Mouse (Mus musculus) MEL (cell line): Measurements from ENCODE around the gene Mmp23. TPM values are rescaled to one million over a fixed set of nuclear protein-coding genes. Genes with fewer than 3 reads are reported as not detected.

ENCODE experiments used
- DNase-seq: peaks from one replicate; pipeline ENCODE4 v3.0.0; 2011; ENCODE audit warnings: low read depth, low spot score
- H3K27ac ChIP-seq: 2 replicates; pipeline ENCODE4 v1.5.1; 2012; ENCODE audit warnings: low read depth, mild to moderate bottlenecking, control low read depth, low read length, moderate library complexity; ENCODE audit not compliant: control insufficient read depth
- H3K27me3 ChIP-seq, 2 experiments: fragments of 150-350 bp in 1 of 2; sonication (generic) in 1 of 2; 2 replicates each; pipeline ENCODE4 v1.6.1; 2012; ENCODE audit warnings: low read length in 2 of 2, mild to moderate bottlenecking in 2 of 2, improper control_type of control experiment in 1 of 2, moderate library complexity in 1 of 2; ENCODE audit not compliant: insufficient read depth in 2 of 2, control insufficient read depth in 1 of 2
- H3K36me3 ChIP-seq, 2 experiments: 2 replicates each; pipeline ENCODE4 v1.6.1; 2012 to 2014; ENCODE audit warnings: low read length in 2 of 2, improper control_type of control experiment in 1 of 2, inconsistent platforms in 1 of 2, mild to moderate bottlenecking in 1 of 2; ENCODE audit not compliant: insufficient read depth in 2 of 2, control insufficient read depth in 1 of 2
- H3K4me1 ChIP-seq, 2 experiments: fragments of 150-350 bp in 1 of 2; sonication (generic) in 1 of 2; 2 replicates each; pipeline ENCODE4 v1.6.1; 2012; ENCODE audit warnings: low read length in 2 of 2, improper control_type of control experiment in 1 of 2, mild to moderate bottlenecking in 1 of 2; ENCODE audit not compliant: insufficient read depth in 2 of 2, control insufficient read depth in 1 of 2
- H3K4me3 ChIP-seq, 2 experiments: fragments of 150-350 bp in 1 of 2; sonication (generic) in 1 of 2; 2 replicates each; pipeline ENCODE4 v1.5.1; 2012; ENCODE audit warnings: low read depth in 2 of 2, low read length in 2 of 2, mild to moderate bottlenecking in 2 of 2, moderate library complexity in 2 of 2, control low read depth in 1 of 2, improper control_type of control experiment in 1 of 2; ENCODE audit not compliant: control insufficient read depth in 1 of 2, insufficient read depth in 1 of 2
- H3K79me2 ChIP-seq: 2 replicates; pipeline ENCODE4 v1.6.1; 2012; ENCODE audit warnings: mild to moderate bottlenecking, low read length, moderate library complexity; ENCODE audit not compliant: control insufficient read depth, poor library complexity, insufficient read depth
- H3K9ac ChIP-seq: 2 replicates; pipeline ENCODE4 v1.6.1; 2012; ENCODE audit warnings: low read depth, mild to moderate bottlenecking, control low read depth, low read length, moderate library complexity; ENCODE audit not compliant: control insufficient read depth, poor library complexity, severe bottlenecking
- H3K9me3 ChIP-seq: fragments of 150-350 bp; sonication (generic); replicated peaks from 2 replicates; pipeline ENCODE4 v1.6.1; 2012; ENCODE audit warnings: mild to moderate bottlenecking, low read length, improper control_type of control experiment, moderate library complexity; ENCODE audit not compliant: insufficient read depth
- BHLHE40 ChIP-seq: IDR thresholded peaks from 2 replicates; pipeline ENCODE4 v1.6.1; 2012; ENCODE audit warnings: low read depth, mild to moderate bottlenecking, inconsistent platforms, low read length, improper control_type of control experiment, borderline replicate concordance
- CHD1 ChIP-seq: IDR thresholded peaks from 2 replicates; pipeline ENCODE4 v1.6.1; 2012; ENCODE audit warnings: low read depth, mild to moderate bottlenecking, inconsistent platforms, low read length, improper control_type of control experiment
- CHD2 ChIP-seq: IDR thresholded peaks from 2 replicates; pipeline ENCODE4 v1.6.1; 2011; ENCODE audit warnings: low read length, improper control_type of control experiment
- CTCF ChIP-seq, 3 experiments: IDR thresholded peaks in 2 of 3; conservative IDR thresholded peaks in 1 of 3; 2 replicates each; pipeline ENCODE4 v1.5.1; 2011 to 2012; ENCODE audit warnings: low read length in 3 of 3, low read depth in 2 of 3, mild to moderate bottlenecking in 2 of 3, improper control_type of control experiment in 1 of 3, inconsistent platforms in 1 of 3, mixed read lengths in 1 of 3, moderate library complexity in 1 of 3; ENCODE audit not compliant: control insufficient read depth in 1 of 3, insufficient read depth in 1 of 3, poor library complexity in 1 of 3, severe bottlenecking in 1 of 3
- E2F4 ChIP-seq: IDR thresholded peaks from 2 replicates; pipeline ENCODE4 v1.6.1; 2011; ENCODE audit warnings: low read depth, low read length, improper control_type of control experiment, borderline replicate concordance
- GABPA ChIP-seq: IDR thresholded peaks from 2 replicates; pipeline ENCODE4 v1.6.1; 2012; ENCODE audit warnings: low read depth, mild to moderate bottlenecking, inconsistent platforms, low read length, improper control_type of control experiment, moderate library complexity
- HCFC1 ChIP-seq: IDR thresholded peaks from 2 replicates; pipeline ENCODE4 v1.6.1; 2012; ENCODE audit warnings: low read depth, mild to moderate bottlenecking, inconsistent platforms, low read length, improper control_type of control experiment, moderate library complexity
- MAFK ChIP-seq: IDR thresholded peaks from 2 replicates; pipeline ENCODE4 v1.6.1; 2011; ENCODE audit warnings: low read depth, mild to moderate bottlenecking, low read length, improper control_type of control experiment, borderline replicate concordance
- MAZ ChIP-seq: IDR thresholded peaks from 2 replicates; pipeline ENCODE4 v1.6.1; 2012; ENCODE audit warnings: low read depth, mild to moderate bottlenecking, inconsistent platforms, low read length, improper control_type of control experiment
- MYC ChIP-seq: IDR thresholded peaks from 2 replicates; pipeline ENCODE4 v1.6.1; 2011; ENCODE audit warnings: low read depth, mild to moderate bottlenecking, low read length, improper control_type of control experiment, moderate library complexity
- NELFE ChIP-seq: IDR thresholded peaks from 2 replicates; pipeline ENCODE4 v1.6.1; 2011; ENCODE audit warnings: low read depth, low read length, improper control_type of control experiment
- NRF1 ChIP-seq: IDR thresholded peaks from 2 replicates; pipeline ENCODE4 v1.6.1; 2014; ENCODE audit warnings: low read depth, mild to moderate bottlenecking, inconsistent platforms, low read length, improper control_type of control experiment, moderate library complexity; ENCODE audit not compliant: poor library complexity, insufficient read depth, severe bottlenecking
- POLR2A ChIP-seq, 2 experiments: IDR thresholded peaks; 2 replicates each; pipeline ENCODE4 v1.6.1; 2011 to 2012; ENCODE audit warnings: low read length in 2 of 2, mild to moderate bottlenecking in 2 of 2, control low read depth in 1 of 2, improper control_type of control experiment in 1 of 2, low read depth in 1 of 2, moderate library complexity in 1 of 2; ENCODE audit not compliant: control insufficient read depth in 1 of 2, insufficient read depth in 1 of 2, poor library complexity in 1 of 2
- POLR2AphosphoS2 ChIP-seq: IDR thresholded peaks from 2 replicates; pipeline ENCODE4 v1.6.1; 2011; ENCODE audit warnings: low read length, improper control_type of control experiment
- RAD21 ChIP-seq: IDR thresholded peaks from 2 replicates; pipeline ENCODE4 v1.6.1; 2011; ENCODE audit warnings: mild to moderate bottlenecking, low read depth, low read length, improper control_type of control experiment
- RCOR1 ChIP-seq: IDR thresholded peaks from 2 replicates; pipeline ENCODE4 v1.6.1; 2012; ENCODE audit warnings: low read depth, mild to moderate bottlenecking, inconsistent platforms, low read length, improper control_type of control experiment
- SIN3A ChIP-seq: IDR thresholded peaks from 2 replicates; pipeline ENCODE4 v1.6.1; 2012; ENCODE audit warnings: low read length, improper control_type of control experiment, inconsistent platforms
- SMC3 ChIP-seq: IDR thresholded peaks from 2 replicates; pipeline ENCODE4 v1.6.1; 2011; ENCODE audit warnings: low read depth, low read length, improper control_type of control experiment
- UBTF ChIP-seq: IDR thresholded peaks from 2 replicates; pipeline ENCODE4 v1.6.1; 2012; ENCODE audit warnings: low read depth, mild to moderate bottlenecking, inconsistent platforms, low read length, improper control_type of control experiment, moderate library complexity, borderline replicate concordance; ENCODE audit not compliant: insufficient read depth
- USF1 ChIP-seq: IDR thresholded peaks from 2 replicates; pipeline ENCODE4 v1.6.1; 2014; ENCODE audit warnings: low read depth, mild to moderate bottlenecking, inconsistent platforms, low read length, improper control_type of control experiment, moderate library complexity
- ZC3H11A ChIP-seq: IDR thresholded peaks from 2 replicates; pipeline ENCODE4 v1.6.1; 2012; ENCODE audit warnings: low read depth, mild to moderate bottlenecking, inconsistent platforms, low read length, improper control_type of control experiment
- ZKSCAN1 ChIP-seq: IDR thresholded peaks from 2 replicates; pipeline ENCODE4 v1.6.1; 2012; ENCODE audit warnings: low read depth, mild to moderate bottlenecking, inconsistent platforms, low read length, improper control_type of control experiment, moderate library complexity
- polyA plus RNA-seq, 2 experiments: library from polyadenylated mRNA; stranded (reverse) in 1 of 2; unstranded in 1 of 2; fragments of >175 nt in 1 of 2; fragments of >200 nt in 1 of 2; gene quantifications; 2 replicates each; pipeline versions ENCODE4 v1.2.1 to v1.2.4; 2012; ENCODE audit warnings: low replicate concordance in 2 of 2, low read depth in 1 of 2; ENCODE audit not compliant: insufficient read length in 2 of 2, insufficient read depth in 1 of 2, missing spikeins in 1 of 2
- total RNA-seq: library from RNA; depleted of rRNA; stranded (reverse); fragments of 300-350 nt; gene quantifications from 2 replicates; pipeline ENCODE4 v1.2.3, GENCODE M21; 2012; rRNA removed

Gene Mmp23
- total RNA-seq (1.6 and 1.8 TPM in 2 replicates), polyA plus RNA-seq (1 to 10 TPM in 1 of 2 experiments, not detected in 1; 2.4 TPM)

DNA sequence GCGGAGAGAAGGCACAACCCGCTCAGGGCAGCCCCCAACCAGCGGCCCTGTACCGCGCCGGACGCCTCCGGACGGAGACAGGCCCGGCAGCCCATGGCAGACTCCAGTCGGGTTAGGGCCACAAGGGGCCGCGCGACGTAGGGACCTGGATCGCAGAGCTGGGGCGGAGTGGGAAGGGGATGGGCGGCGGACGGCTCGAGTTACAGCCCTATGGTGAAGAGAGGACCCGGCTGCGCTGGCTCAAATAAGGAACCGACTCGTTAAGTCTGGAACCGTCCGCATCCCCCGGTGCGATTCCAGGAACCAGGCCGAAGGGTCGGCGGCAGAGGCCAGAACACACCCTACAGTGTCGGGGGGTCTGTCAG, at the start of gene Mmp23:
Mmp23 (minus strand) TSS at position 299 of the 365 bp plus-strand sequence.
- Histone ChIP-seq H3K27ac (no peak within 1 kb of the TSS), H3K9me3 (no peaks in the 10 kb centered on the region), H3K79me2 (no peaks in the 10 kb centered on the region), H3K36me3 (peaks cover 0 to 11% of the 10 kb centered on the region in 2 experiments; a peak in 2 of 4 replicates), H3K4me3 (no peak within 1 kb of the TSS), H3K4me1 (no peaks in the 10 kb centered on the region), H3K9ac (no peak within 1 kb of the TSS), H3K27me3 (no peaks in the 10 kb centered on the region)
- TF ChIP-seq USF1 = no peak
- no peak for TF ChIP-seq CHD2
- TF ChIP-seq BHLHE40 = no peak
- no peak for TF ChIP-seq NELFE
- no peak for TF ChIP-seq CHD1
- no peak for TF ChIP-seq MAFK
- TF ChIP-seq RAD21 = no peak
- no peak for TF ChIP-seq UBTF
- no peak for TF ChIP-seq MAZ
- no peak for TF ChIP-seq ZKSCAN1
- no peak for TF ChIP-seq SIN3A
- no peak for DNase-seq

DNA sequence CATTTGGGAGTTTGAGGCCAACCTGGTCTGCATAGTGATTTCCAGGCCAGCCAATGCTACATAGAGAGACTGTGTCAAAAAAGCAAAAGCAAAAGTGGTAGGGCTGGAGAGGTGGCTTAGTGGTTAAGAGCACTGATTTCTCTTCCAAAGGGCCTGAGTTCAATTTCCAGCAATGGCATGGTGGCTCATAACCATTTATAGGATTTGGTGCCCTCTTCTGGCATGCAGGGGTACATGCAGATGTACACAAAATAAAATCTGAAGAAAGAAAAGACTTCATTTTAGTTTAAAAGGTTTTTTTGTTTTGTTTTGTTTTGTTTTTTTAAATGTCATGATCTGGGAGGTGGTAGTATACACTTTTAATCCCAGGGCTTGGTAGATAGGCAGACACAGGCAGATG, 47.2 kb upstream of the Mmp23 start:
- Histone ChIP-seq H3K4me1 (peaks cover 4 to 9% of the 10 kb centered on the region in 2 experiments), H3K4me3 (no peak overlapping the region), H3K79me2 (peaks cover 5% of the 10 kb centered on the region), H3K27ac (no peak overlapping the region), H3K27me3 (no peaks in the 10 kb centered on the region), H3K36me3 (peaks cover 0 to 10% of the 10 kb centered on the region in 2 experiments; a peak in 2 of 4 replicates), H3K9me3 (no peaks in the 10 kb centered on the region), H3K9ac (no peak overlapping the region)
- TF ChIP-seq SIN3A (no peak), HCFC1 (0 out of 2 replicates have a peak, but pooled peaks have one; percentile 23), E2F4 (no peak), CTCF (IDR thresholded peaks at IDR 0.05 in 2 of 3, conservative IDR thresholded peaks at IDR 0.05 in 1 of 3; ENCODE audit: control insufficient read depth in 1 of 3, insufficient read depth in 1 of 3, low read depth in 2 of 3, low read length in 3 of 3, poor library complexity in 1 of 3, severe bottlenecking in 1 of 3) (peak; percentile 57 to 83 (median 81)), POLR2A (IDR thresholded peaks at IDR 0.05; ENCODE audit: control insufficient read depth in 1 of 2, insufficient read depth in 1 of 2, low read depth in 1 of 2, low read length in 2 of 2, poor library complexity in 1 of 2) (no peak), NRF1 (no peak), MYC (peak; percentile 63; the same call in 1 of the 2 replicates), POLR2AphosphoS2 (no peak), RCOR1 (peak; percentile 22; the same call in 1 of the 2 replicates), ZC3H11A (peak; percentile 75), RAD21 (peak; percentile 80), SMC3 (peak; percentile 81), UBTF (no peak), GABPA (no peak), USF1 (no peak)
- peak; percentile 65 for DNase-seq
